Comparison of ENCODE assay signal across 8 mouse cellular contexts in the genomic region with DNA sequence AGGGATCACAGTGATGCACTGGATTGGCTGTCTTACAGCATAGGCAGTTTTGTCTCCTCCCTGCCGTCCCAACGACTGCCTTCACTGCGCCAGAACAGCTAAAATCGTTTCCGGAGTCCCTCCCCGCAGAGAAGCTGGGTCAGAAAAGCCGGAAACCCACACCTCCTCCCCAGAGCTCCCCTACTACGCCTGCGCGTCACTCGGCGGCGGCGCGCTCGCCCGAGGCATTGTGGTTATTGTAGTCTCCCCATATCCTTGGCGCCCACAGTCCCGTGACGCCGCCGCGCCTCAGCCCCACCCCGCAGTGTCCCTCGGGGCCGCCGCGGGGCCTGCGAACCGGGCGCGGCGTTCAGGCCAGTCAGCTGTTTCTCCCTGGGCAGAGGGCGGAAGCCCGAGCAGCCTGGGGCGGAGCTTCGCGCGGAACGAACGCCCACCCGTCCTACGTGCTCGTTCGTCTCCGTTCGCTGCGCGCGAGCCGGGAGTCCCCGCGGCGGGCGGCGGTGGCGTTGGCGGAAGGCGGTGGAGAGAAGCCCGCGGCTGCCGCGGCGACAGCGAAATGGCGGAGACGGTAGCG. TPM values are rescaled to one million over a fixed set of nuclear protein-coding genes. Genes with fewer than 3 reads are reported as not detected.
A peak's percentile ranks its signal among the peaks of the same experiment; 100 is the strongest.
DNase-seq lines count a peak whose midpoint lies in the region; ATAC-seq and TF ChIP-seq lines count a peak whose summit lies in the region.

Snx3 (plus strand) TSS at position 256 of the 574 bp plus-strand sequence.

- peak; percentile 72 for TF ChIP-seq POLR2A in olfactory bulb, adult 2 months (IDR thresholded peaks at IDR 0.05; ENCODE audit: insufficient read depth, low read depth, low read length)

- in situ Hi-C loops in ES-E14 (cut with MboI; ENCODE audit: low sequenced_read_pairs in 2 of 2, unreplicated experiment in 2 of 2) = no loop called here

- no peaks in the 10 kb centered on the region for H3K9me3 ChIP-seq in ES-E14 (ENCODE audit: control insufficient read depth, insufficient read depth, low read depth, low read length)
- H3K9me3 ChIP-seq in forebrain, embryonic 16.5 days (ENCODE audit: control insufficient read depth, low read length) = no peaks in the 10 kb centered on the region
- H3K9me3 ChIP-seq in lung, embryonic 14.5 days (ENCODE audit: low read depth, low read length) = no peaks in the 10 kb centered on the region

- H3K4me1 ChIP-seq in ES-E14 (ENCODE audit: control insufficient read depth in 2 of 2, insufficient read depth in 2 of 2, low read length in 2 of 2, poor library complexity in 1 of 2) = peaks cover 3% of the 10 kb centered on the region in 2 experiments; a peak in 2 of 4 replicates
- peaks cover 15% of the 10 kb centered on the region for H3K4me1 ChIP-seq in forebrain, embryonic 16.5 days (replicated peaks; ENCODE audit: control insufficient read depth, insufficient read depth, low read length)
- no peaks in the 10 kb centered on the region for H3K4me1 ChIP-seq in lung, embryonic 14.5 days (ENCODE audit: insufficient read depth)
- H3K4me1 ChIP-seq in olfactory bulb, adult 2 months (ENCODE audit: control insufficient read depth, insufficient read depth, low read length) = no peaks in the 10 kb centered on the region

- H3K36me3 ChIP-seq in ES-E14 (ENCODE audit: control insufficient read depth, insufficient read depth, low read length, poor library complexity, severe bottlenecking) = 0 out of 2 replicates have a peak, but pooled peaks cover under 1% of the 10 kb centered on the region
- no peaks in the 10 kb centered on the region for H3K36me3 ChIP-seq in forebrain, embryonic 16.5 days (ENCODE audit: control insufficient read depth, insufficient read depth)
- 0 out of 2 replicates have a peak, but pooled peaks cover 5% of the 10 kb centered on the region for H3K36me3 ChIP-seq in lung, embryonic 14.5 days (ENCODE audit: insufficient read depth)

- peak within 1 kb of the TSS; percentile 78 for H3K27ac ChIP-seq in ES-E14 (ENCODE audit: insufficient read depth, low read depth, low read length, poor library complexity, severe bottlenecking)
- H3K27ac ChIP-seq in forebrain, embryonic 16.5 days (ENCODE audit: low read length) = peak within 1 kb of the TSS; percentile 99
- H3K27ac ChIP-seq in layer of hippocampus, adult 2 months = peak within 1 kb of the TSS; percentile 100
- peak within 1 kb of the TSS; percentile 99 for H3K27ac ChIP-seq in lung, embryonic 14.5 days (ENCODE audit: low read depth)
- H3K27ac ChIP-seq in olfactory bulb, adult 2 months (ENCODE audit: insufficient read depth, low read depth, low read length) = peak within 1 kb of the TSS; percentile 96

- intact Hi-C loops in heart, postnatal 36 days (cut with DNase I) = loop anchor here (1.0 to 2.0 kb wide), 2 partner anchors 23 to 47 kb away; no protein-coding TSS in a partner anchor

- H3K4me2 ChIP-seq in forebrain, embryonic 16.5 days (ENCODE audit: low read length) = peak within 1 kb of the TSS; percentile 75
- peak within 1 kb of the TSS; percentile 76 for H3K4me2 ChIP-seq in lung, embryonic 14.5 days

- peak within 1 kb of the TSS; percentile 89 for H3K9ac ChIP-seq in ES-E14 (ENCODE audit: insufficient read depth, low read depth, low read length, poor library complexity, severe bottlenecking)
- peak within 1 kb of the TSS; percentile 96 for H3K9ac ChIP-seq in forebrain, embryonic 16.5 days (replicated peaks; ENCODE audit: low read depth, low read length)
- H3K9ac ChIP-seq in lung, embryonic 14.5 days = peak within 1 kb of the TSS; percentile 92

- H3K4me3 ChIP-seq in ES-E14 (ENCODE audit: insufficient read depth in 1 of 2, low read depth in 1 of 2, low read length in 2 of 2, poor library complexity in 1 of 2, severe bottlenecking in 1 of 2) = peak within 1 kb of the TSS; percentile 76 to 89
- H3K4me3 ChIP-seq in forebrain, embryonic 16.5 days (replicated peaks; ENCODE audit: low read length) = peak within 1 kb of the TSS; percentile 99
- H3K4me3 ChIP-seq in layer of hippocampus, adult 2 months = peak within 1 kb of the TSS; percentile 100
- peak within 1 kb of the TSS; percentile 89 for H3K4me3 ChIP-seq in lung, embryonic 14.5 days (ENCODE audit: low read depth, low read length)
- H3K4me3 ChIP-seq in olfactory bulb, adult 2 months (ENCODE audit: insufficient read depth, low read depth, low read length) = peak within 1 kb of the TSS; percentile 78

- peak; percentile 8 for TF ChIP-seq CTCF in layer of hippocampus, adult 2 months (conservative IDR thresholded peaks at IDR 0.05)
- no peak for TF ChIP-seq CTCF in lung, embryonic 14.5 days (IDR thresholded peaks at IDR 0.05; ENCODE audit: low read depth)
- TF ChIP-seq CTCF in olfactory bulb, adult 2 months (IDR thresholded peaks at IDR 0.05; ENCODE audit: insufficient read depth, low read depth, low read length) = no peak

- no peaks in the 10 kb centered on the region for H3K27me3 ChIP-seq in forebrain, embryonic 16.5 days (replicated peaks; ENCODE audit: control insufficient read depth, insufficient read depth, low read length)
- H3K27me3 ChIP-seq in lung, embryonic 14.5 days (ENCODE audit: insufficient read depth, low read length) = no peaks in the 10 kb centered on the region

- peak; percentile 95 for DNase-seq in ES-E14 (ENCODE audit: low read depth, low spot score)
- DNase-seq in cerebellum, adult 11-12 months = peak; percentile 98
- DNase-seq in heart, postnatal 36 days = peak; percentile 95 to 98
- DNase-seq in layer of hippocampus, adult 2 months (ENCODE audit: low spot score in 2 of 2) = peak; percentile 96 to 97
- DNase-seq in lung, embryonic 14.5 days = peak; percentile 98
- peak; percentile 97 for DNase-seq in thymus, postnatal 0 days (ENCODE audit: low spot score)

- peak; percentile 97 for ATAC-seq in forebrain, embryonic 16.5 days
- peak; percentile 97 for ATAC-seq in lung, embryonic 14.5 days (ENCODE audit: insufficient read depth)

- under 1% methylated on average over 68 of the region's 68 CpGs for WGBS in forebrain, embryonic 16.5 days
- WGBS in lung, embryonic 14.5 days = under 1% methylated on average over 62 of the region's 68 CpGs
- under 1% methylated on average over 68 of the region's 68 CpGs for WGBS in olfactory bulb, adult 2 months

TF ChIP-seq in ES-E14, 5 proteins besides CTCF, POLR2A, EP300 and RAD21:
- TF ChIP-seq CHD2 (IDR thresholded peaks at IDR 0.05; ENCODE audit: low read depth, low read length) (no peak), HCFC1 (IDR thresholded peaks at IDR 0.05; ENCODE audit: borderline replicate concordance, insufficient read depth, low read length) (peak; percentile 91), ZNF384 (IDR thresholded peaks at IDR 0.05; ENCODE audit: low read depth, low read length) (no peak)

RNA-seq across cellular contexts. Expression of gene Snx3, which starts in this region (rescaled TPM):
- total RNA-seq in ES-E14 (2012; rRNA removed) = 57.7 and 82.9 TPM in 2 replicates
- polyA plus RNA-seq in forebrain, embryonic 16.5 days (2015; fragmentation: Nextera tagmentation; extraction: Ambion mirVana) = 299 and 321 TPM in 2 replicates
- 100 to 1,000 TPM; 170 to 173 TPM for total RNA-seq in heart, postnatal 36 days (2021)
- total RNA-seq in layer of hippocampus, adult 2 months (2021) = 100 to 1,000 TPM; 188 to 197 TPM
- polyA plus RNA-seq in lung, embryonic 14.5 days (2014; fragmentation: Nextera tagmentation; extraction: Ambion mirVana) = 367 and 368 TPM in 2 replicates
- polyA plus RNA-seq in olfactory bulb, adult 2 months (2012; ENCODE audit: insufficient read depth, insufficient read length, low replicate concordance, missing spikeins) = not detected in 2 replicates
- 363 and 394 TPM in 2 replicates for polyA plus RNA-seq in thymus, postnatal 0 days (2015; fragmentation: Nextera tagmentation; extraction: Ambion mirVana)

Comparison
In these comparisons a context has a peak if more than half of its experiments do, and no peak if none do; other contexts are left out.
1. Peak in every context shown above with its lines: DNase-seq, ATAC-seq, H3K4me3 ChIP-seq and H3K27ac ChIP-seq.